32 mouse cellular contexts compared by ENCODE assay signal in the genomic region with DNA sequence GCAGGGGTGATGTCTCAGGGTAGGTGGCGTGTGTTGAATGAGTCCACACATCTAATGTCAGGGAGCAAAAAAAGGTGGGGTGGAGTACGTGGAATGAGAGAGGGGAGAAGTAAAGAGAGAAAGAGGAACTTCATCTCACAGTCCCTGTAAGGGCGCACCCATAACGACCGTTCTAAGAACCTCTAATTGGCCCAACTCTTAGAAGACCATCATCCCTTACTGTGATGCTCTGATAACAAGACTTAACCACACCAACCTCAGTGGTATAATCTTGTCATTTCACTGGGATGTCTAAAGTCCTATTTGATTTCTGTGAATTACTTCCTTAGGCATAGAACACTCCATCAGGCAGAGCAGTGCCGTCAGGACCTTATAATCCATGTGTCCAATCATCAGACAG. TPM values are rescaled to one million over a fixed set of nuclear protein-coding genes. Genes with fewer than 3 reads are reported as not detected.
DNase-seq lines count a peak whose midpoint lies in the region; ATAC-seq lines count a peak whose summit lies in the region.
"Had no signal": no experiment of that assay in that cellular context is flagged by ENCODE, and none has a peak within 500 bp of the region (broad histone marks: within the 10 kb centered on the region; RNA-seq: fewer than 3 reads in every experiment).

No protein-coding gene starts in this region.

- no peaks in the 10 kb centered on the region for H3K27me3 ChIP-seq in liver, embryonic 12.5 days (replicated peaks)
- H3K27me3 ChIP-seq in liver, embryonic 15.5 days: no peaks in the 10 kb centered on the region
- H3K27me3 ChIP-seq: CH12.LX; embryonic facial prominence, embryonic 13.5 days; forebrain, embryonic 12.5 days; forebrain, embryonic 15.5 days; hindbrain, embryonic 12.5 days had no signal

- H3K9ac ChIP-seq in liver, embryonic 12.5 days: no peak overlapping the region
- no peak overlapping the region for H3K9ac ChIP-seq in liver, embryonic 15.5 days
- H3K9ac ChIP-seq: embryonic facial prominence, embryonic 13.5 days; forebrain, embryonic 12.5 days; forebrain, embryonic 15.5 days; hindbrain, embryonic 12.5 days had no signal

- H3K4me3 ChIP-seq in liver, embryonic 12.5 days: no peak overlapping the region
- H3K4me3 ChIP-seq in liver, embryonic 15.5 days (replicated peaks): no peak overlapping the region
- H3K4me3 ChIP-seq: embryonic facial prominence, embryonic 10.5 days; embryonic facial prominence, embryonic 13.5 days; erythroblast, embryonic 14.5 days; forebrain, embryonic 12.5 days; forebrain, embryonic 15.5 days; heart, adult 2 months; hindbrain, embryonic 12.5 days had no signal

- DNase-seq in liver: no peak
- no peak for DNase-seq in spleen, adult 18-20 months
- no peak for DNase-seq in heart, adult 9 months (ENCODE audit: low spot score in 2 of 2)
- DNase-seq: adrenal gland, adult 8-10 months; adrenal gland, postnatal 25 days; B cell, adult 2 months; cerebellum, adult 11-12 months; cerebellum, adult 8-10 months; cerebellum, postnatal 10 days; cerebellum, postnatal 36 days; embryo, embryonic 11 days; gastrocnemius, postnatal 10 days; gastrocnemius, postnatal 36 days; heart, adult 2 months had no signal

- no peak overlapping the region for H3K4me2 ChIP-seq in liver, embryonic 12.5 days
- no peak overlapping the region for H3K4me2 ChIP-seq in liver, embryonic 15.5 days
- H3K4me2 ChIP-seq: embryonic facial prominence, embryonic 13.5 days; forebrain, embryonic 12.5 days; forebrain, embryonic 15.5 days; heart, embryonic 11.5 days; hindbrain, embryonic 12.5 days had no signal

- peaks cover 3% of the 10 kb centered on the region; the same call in 1 of the 2 replicates for H3K9me3 ChIP-seq in liver, embryonic 12.5 days (replicated peaks)
- no peaks in the 10 kb centered on the region for H3K9me3 ChIP-seq in liver, embryonic 15.5 days (replicated peaks)
- H3K9me3 ChIP-seq: embryonic facial prominence, embryonic 13.5 days; forebrain, embryonic 12.5 days; forebrain, embryonic 15.5 days had no signal

- peaks cover 27% of the 10 kb centered on the region for H3K4me1 ChIP-seq in liver, embryonic 12.5 days
- peaks cover 20% of the 10 kb centered on the region for H3K4me1 ChIP-seq in liver, embryonic 15.5 days (replicated peaks)
- H3K4me1 ChIP-seq: embryonic facial prominence, embryonic 10.5 days; embryonic facial prominence, embryonic 13.5 days; forebrain, embryonic 12.5 days; forebrain, embryonic 15.5 days; hindbrain, embryonic 12.5 days had no signal

- H3K36me3 ChIP-seq in liver, embryonic 12.5 days: no peaks in the 10 kb centered on the region
- no peaks in the 10 kb centered on the region for H3K36me3 ChIP-seq in liver, embryonic 15.5 days (replicated peaks)
- H3K36me3 ChIP-seq: embryonic facial prominence, embryonic 10.5 days; embryonic facial prominence, embryonic 13.5 days; forebrain, embryonic 12.5 days; forebrain, embryonic 15.5 days; G1E; hindbrain, embryonic 12.5 days had no signal

- no peak overlapping the region for H3K27ac ChIP-seq in liver, embryonic 12.5 days
- no peak overlapping the region for H3K27ac ChIP-seq in liver, embryonic 15.5 days (replicated peaks)
- H3K27ac ChIP-seq: embryonic facial prominence, embryonic 10.5 days; embryonic facial prominence, embryonic 13.5 days; forebrain, embryonic 12.5 days; forebrain, embryonic 15.5 days; heart, adult 2 months; hindbrain, embryonic 12.5 days; hindbrain, postnatal 0 days had no signal

- peak; percentile 66; the same call in 1 of the 2 replicates for ATAC-seq in liver, embryonic 12.5 days
- ATAC-seq in liver, embryonic 15.5 days (ENCODE audit: insufficient read depth): peak; percentile 40; the same call in 1 of the 2 replicates
- ATAC-seq in megakaryocyte-erythroid progenitor cell, adult 5-6 weeks (replicated peaks; ENCODE audit: low FRiP score, low TSS enrichment, poor library complexity, severe bottlenecking): peak; percentile 55
- ATAC-seq: activated CD4-positive, CD25-positive, alpha-beta regulatory T cell, adult 4 months; forebrain, embryonic 15.5 days; hindbrain, postnatal 0 days; inflammation-experienced regulatory T-cells, adult 6 months had no signal

- 48% methylated on average over 6 of the region's 6 CpGs for whole genome bisulfite sequencing in liver, embryonic 12.5 days (ENCODE audit: insufficient replicate concordance)
- WGBS in liver, embryonic 15.5 days (ENCODE audit: insufficient replicate concordance): 42% methylated on average over 6 of the region's 6 CpGs

RNA-seq across cellular contexts. Expression of gene Eci2, which starts 9.5 kb away (rescaled TPM):
- 54.9 and 55.3 TPM in 2 replicates for polyA plus RNA-seq in liver, embryonic 12.5 days (2016; fragmentation: Nextera tagmentation; extraction: Ambion mirVana)
- 44.1 and 46.1 TPM in 2 replicates for polyA plus RNA-seq in liver, embryonic 15.5 days (2015; fragmentation: Nextera tagmentation; extraction: Ambion mirVana)
- 94.1 and 141 TPM in 2 replicates for total RNA-seq in megakaryocyte-erythroid progenitor cell, adult 5-6 weeks (2014; fragmentation: Nextera tagmentation)
- 122 TPM in 2 replicates for total RNA-seq in megakaryocyte-erythroid progenitor cell, adult 5-6 weeks (2017)

RNA-seq across cellular contexts. Expression of gene Eci3, which starts 53.8 kb away (rescaled TPM):
- 0.17 TPM in 1 of 2 replicates, not detected in the other for polyA plus RNA-seq in liver, embryonic 12.5 days (2016; fragmentation: Nextera tagmentation; extraction: Ambion mirVana)
- not detected in 2 replicates for polyA plus RNA-seq in liver, embryonic 15.5 days (2015; fragmentation: Nextera tagmentation; extraction: Ambion mirVana)
- not detected in 2 replicates for total RNA-seq in megakaryocyte-erythroid progenitor cell, adult 5-6 weeks (2014; fragmentation: Nextera tagmentation)
- total RNA-seq in megakaryocyte-erythroid progenitor cell, adult 5-6 weeks (2017): not detected in 2 replicates
- total RNA-seq: CH12.LX; G1E; granulocyte monocyte progenitor cell, adult 5-6 weeks; hematopoietic stem cell, adult 5-6 weeks; hindbrain, postnatal 0 days had no signal
- polyA plus RNA-seq: cortical plate, adult 2 months; erythroblast, embryonic 14.5 days; G1E had no signal
